Mouse (Mus musculus) embryonic facial prominence, embryonic 10.5 days (tissue): ENCODE data around the gene Tmem104. TPM values are rescaled to one million over a fixed set of nuclear protein-coding genes. Genes with fewer than 3 reads are reported as not detected.

Source experiments
- DNase-seq: peaks from one replicate; pipeline ENCODE4 v3.0.0-alpha.2; 2017; ENCODE audit warnings: low spot score
- H3K27ac ChIP-seq: fragments of 300-500 bp; sonication (generic); replicated peaks from 2 replicates; pipeline ENCODE4 v1.5.1; 2016; ENCODE audit warnings: mild to moderate bottlenecking
- H3K27me3 ChIP-seq: fragments of 300-500 bp; sonication (generic); replicated peaks from 2 replicates; pipeline ENCODE4 v1.6.1; 2016; ENCODE audit warnings: low read depth, mild to moderate bottlenecking; ENCODE audit not compliant: poor library complexity, severe bottlenecking
- H3K36me3 ChIP-seq: fragments of 300-500 bp; sonication (generic); replicated peaks from 2 replicates; pipeline ENCODE4 v1.6.1; 2016; ENCODE audit warnings: mild to moderate bottlenecking, moderate library complexity
- H3K4me1 ChIP-seq: fragments of 300-500 bp; sonication (generic); 2 replicates; pipeline ENCODE4 v1.6.1; 2016
- H3K4me3 ChIP-seq: fragments of 300-500 bp; sonication (generic); 2 replicates; pipeline ENCODE4 v1.5.1; 2016; ENCODE audit warnings: mild to moderate bottlenecking, moderate library complexity
- H3K9me3 ChIP-seq: fragments of 300-500 bp; sonication (generic); 2 replicates; pipeline ENCODE4 v1.6.1; 2016; ENCODE audit warnings: mild to moderate bottlenecking
- WGBS: fragments of 180-500 bp; shearing (Covaris S2); methylation state at CpG from one replicate; pipeline ENCODE4 v1.1.7; 2016; 5-methylcytosine and 5-hydroxymethylcytosine counted together
- polyA plus RNA-seq: library from polyadenylated mRNA; unstranded; fragments of >200 nt; fragmentation: Nextera tagmentation; extraction: Ambion mirVana; gene quantifications from 2 replicates; pipeline ENCODE4 v1.2.1, GENCODE M21; 2016

The Tmem104 gene
- polyA plus RNA-seq, 1 experiment from 2014 or later, result 10.1 TPM

DNA sequence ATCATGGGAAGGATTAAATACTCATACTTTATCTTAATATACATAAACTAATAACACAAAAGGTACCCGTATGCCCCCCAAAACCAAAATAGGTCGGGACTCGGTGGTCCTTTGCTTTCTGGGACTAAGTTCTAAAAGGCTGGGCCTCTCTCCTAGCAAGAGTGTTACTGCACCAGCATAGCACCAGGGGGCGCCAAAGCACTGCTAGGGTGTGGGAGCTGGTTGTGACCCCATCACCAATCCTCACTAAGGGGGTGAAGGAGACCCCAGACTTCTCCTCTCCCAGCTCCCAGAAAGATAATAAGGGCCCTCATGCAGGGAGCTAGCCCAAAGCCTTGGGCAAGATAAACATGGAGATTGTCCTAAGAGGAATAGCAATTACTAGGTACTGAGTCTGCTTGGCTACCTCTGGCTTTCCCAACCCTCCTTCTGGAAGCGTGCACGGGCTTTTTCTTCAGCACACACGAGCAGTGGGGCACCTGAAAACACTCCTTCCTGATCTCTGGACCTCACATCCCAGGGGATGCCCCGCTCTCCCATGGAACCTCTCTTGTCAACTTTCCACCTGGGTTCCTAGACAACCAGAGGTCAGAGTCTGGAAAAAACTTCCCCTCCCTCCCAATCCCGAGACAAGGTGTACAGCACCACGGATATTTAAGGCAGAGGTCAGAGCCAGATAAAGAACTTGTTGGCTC, 26.3 kb upstream of the Tmem104 start:
- Histone ChIP-seq H3K27me3 (peaks cover 88% of the 10 kb centered on the region), H3K4me1 (peaks cover 62% of the 10 kb centered on the region), H3K4me3 (no peak overlapping the region), H3K27ac (no peak overlapping the region), H3K36me3 (no peaks in the 10 kb centered on the region), H3K9me3 (0 out of 2 replicates have a peak, but pooled peaks cover 4% of the 10 kb centered on the region)
- peak; percentile 81 for DNase-seq
- 30% methylated on average over 10 of the region's 10 CpGs for WGBS

- H3K4me1 ChIP-seq, result peaks cover 62% of the 10 kb centered on the region
- WGBS, result 64% methylated on average over 9 of the region's 9 CpGs
- no peak overlapping the region for H3K27ac ChIP-seq
- no peaks in the 10 kb centered on the region for H3K36me3 ChIP-seq
- peaks cover 87% of the 10 kb centered on the region for H3K27me3 ChIP-seq
- 0 out of 2 replicates have a peak, but pooled peaks cover 4% of the 10 kb centered on the region for H3K9me3 ChIP-seq
- DNase-seq, result no peak
- no peak overlapping the region for H3K4me3 ChIP-seq
Measured at GRCm38 (mm10) chr11:115161578-115162204, 25.6 kb upstream of the Tmem104 start.

DNA sequence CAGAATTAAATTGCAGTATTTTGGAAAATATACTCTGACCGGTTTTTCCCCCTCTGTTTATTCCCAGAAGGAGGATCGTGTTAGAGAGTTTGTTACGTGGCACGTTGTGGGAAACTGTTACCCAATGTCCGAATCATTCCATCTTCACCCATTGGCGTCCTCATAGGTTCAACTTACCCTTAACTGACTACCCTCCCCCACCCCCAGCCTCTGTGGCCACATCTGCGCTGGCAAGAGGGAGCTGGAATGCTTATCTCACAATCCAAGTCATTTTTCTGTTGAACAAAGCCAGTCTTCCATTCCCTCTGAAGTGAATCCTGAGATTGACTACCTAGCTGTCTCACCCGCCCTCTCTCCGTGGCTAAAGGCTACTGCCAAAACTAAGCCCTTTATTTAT, 25.1 kb upstream of the Tmem104 start:
- H3K27me3 ChIP-seq, result peaks cover 87% of the 10 kb centered on the region
- H3K9me3 ChIP-seq, result 0 out of 2 replicates have a peak, but pooled peaks cover 4% of the 10 kb centered on the region
- peaks cover 63% of the 10 kb centered on the region for H3K4me1 ChIP-seq
- DNase-seq, result no peak
- H3K36me3 ChIP-seq, result no peaks in the 10 kb centered on the region
- 20% methylated on average over 9 of the region's 9 CpGs for WGBS
- peak overlapping the region; percentile 75 for H3K27ac ChIP-seq
- peak overlapping the region; percentile 72 for H3K4me3 ChIP-seq

DNA sequence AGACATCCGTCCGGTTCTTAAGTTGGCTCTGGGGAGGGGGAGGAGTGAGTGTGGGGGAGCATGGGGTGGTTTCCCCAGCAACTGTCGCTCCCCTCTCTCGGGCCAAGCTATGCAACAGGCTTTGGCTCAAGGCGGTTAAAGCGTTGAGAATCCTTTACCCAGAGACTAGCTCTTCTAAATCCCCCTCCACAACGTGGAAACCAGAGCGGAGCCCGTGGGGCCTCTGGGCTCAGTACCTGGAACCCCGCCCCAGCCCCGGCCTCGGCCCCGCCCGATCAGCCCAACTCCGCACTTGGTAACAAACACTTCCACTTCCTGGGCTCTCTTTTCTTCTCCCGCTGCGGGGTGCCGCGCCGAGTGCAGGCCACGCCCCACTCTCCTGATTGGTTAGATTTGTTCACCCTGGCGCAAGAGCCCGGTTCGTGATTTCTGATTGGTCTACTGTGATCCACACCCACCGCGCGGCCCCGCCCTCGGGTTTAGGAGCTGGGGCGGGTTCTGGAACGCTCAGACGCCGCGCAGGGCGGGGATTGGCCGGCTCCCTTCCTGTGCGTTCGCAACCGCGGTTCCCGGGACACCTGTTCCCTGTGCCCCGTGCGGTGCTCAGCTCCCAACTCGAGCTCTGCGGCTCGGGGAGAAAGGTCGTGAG, 24.3 kb upstream of the Tmem104 start, which contains the start of gene Slc9a3r1:
Gene Slc9a3r1 (plus strand): TSS at position 510 of the 649 bp plus-strand sequence.
- 0 out of 2 replicates have a peak, but pooled peaks cover 4% of the 10 kb centered on the region for H3K9me3 ChIP-seq
- peak within 1 kb of the TSS; percentile 75 for H3K27ac ChIP-seq
- H3K27me3 ChIP-seq, result peaks cover 87% of the 10 kb centered on the region
- H3K4me3 ChIP-seq, result peak within 1 kb of the TSS; percentile 72
- H3K4me1 ChIP-seq, result peaks cover 64% of the 10 kb centered on the region
- WGBS, result under 1% methylated on average over 47 of the region's 47 CpGs
- no peaks in the 10 kb centered on the region for H3K36me3 ChIP-seq
- DNase-seq, result peak; percentile 98

GRCm38 (mm10) chr11:115163568-115164150, 23.6 kb upstream of the Tmem104 start:
- 0 out of 2 replicates have a peak, but pooled peaks cover 4% of the 10 kb centered on the region for H3K9me3 ChIP-seq
- peak overlapping the region; percentile 75 for H3K27ac ChIP-seq
- WGBS, result under 1% methylated on average over 47 of the region's 47 CpGs
- peak overlapping the region; percentile 72 for H3K4me3 ChIP-seq
- H3K4me1 ChIP-seq, result peaks cover 57% of the 10 kb centered on the region
- peak; percentile 73 for DNase-seq
- H3K36me3 ChIP-seq, result no peaks in the 10 kb centered on the region
- peaks cover 90% of the 10 kb centered on the region for H3K27me3 ChIP-seq

GRCm38 (mm10) chr11:115164341-115164975, 22.8 kb upstream of the Tmem104 start:
- no peak for DNase-seq
- peak overlapping the region; percentile 72 for H3K4me3 ChIP-seq
- no peaks in the 10 kb centered on the region for H3K36me3 ChIP-seq
- H3K27ac ChIP-seq, result peak overlapping the region; percentile 12
- peaks cover 56% of the 10 kb centered on the region for H3K4me1 ChIP-seq
- WGBS, result under 1% methylated on average over 14 of the region's 14 CpGs
- H3K27me3 ChIP-seq, result peaks cover 95% of the 10 kb centered on the region
- no peaks in the 10 kb centered on the region for H3K9me3 ChIP-seq

DNA sequence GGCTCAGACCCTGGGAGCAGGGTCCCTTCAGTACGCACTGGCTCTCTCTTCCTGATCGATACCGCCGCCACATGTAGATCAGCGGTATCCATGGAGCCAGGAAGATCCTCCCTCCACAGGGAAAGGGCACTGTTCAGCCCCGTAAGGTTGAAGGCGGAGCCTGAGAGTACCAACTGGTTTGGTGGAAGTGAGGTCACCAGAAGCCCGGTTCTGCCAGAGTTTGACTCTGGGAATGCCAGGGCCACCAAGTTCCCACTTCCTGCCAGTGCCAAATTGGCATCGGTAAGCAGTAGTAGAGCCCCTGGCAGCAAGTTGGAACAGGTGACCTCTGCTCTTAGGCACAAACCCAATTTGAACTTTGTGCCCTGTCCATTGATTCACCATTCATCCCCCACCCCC, 22.3 kb upstream of the Tmem104 start:
- under 1% methylated on average over 9 of the region's 9 CpGs for WGBS
- Histone ChIP-seq H3K27me3 (peaks cover 90% of the 10 kb centered on the region), H3K36me3 (no peaks in the 10 kb centered on the region), H3K4me3 (peak overlapping the region; percentile 72), H3K27ac (peak overlapping the region; percentile 12; the same call in 1 of the 2 replicates), H3K9me3 (no peaks in the 10 kb centered on the region), H3K4me1 (peaks cover 55% of the 10 kb centered on the region)
- DNase-seq, result no peak

- Histone ChIP-seq H3K4me3 (no peak overlapping the region), H3K27me3 (peaks cover 79% of the 10 kb centered on the region), H3K4me1 (peaks cover 55% of the 10 kb centered on the region), H3K27ac (no peak overlapping the region), H3K9me3 (no peaks in the 10 kb centered on the region), H3K36me3 (no peaks in the 10 kb centered on the region)
- DNase-seq, result no peak
- WGBS, result 87% methylated on average over 3 of the region's 3 CpGs
Measured at GRCm38 (mm10) chr11:115166776-115167175, 20.5 kb upstream of the Tmem104 start.

GRCm38 (mm10) chr11:115167631-115168249, 19.5 kb upstream of the Tmem104 start:
- Histone ChIP-seq H3K4me3 (no peak overlapping the region), H3K36me3 (no peaks in the 10 kb centered on the region), H3K27me3 (peaks cover 79% of the 10 kb centered on the region), H3K27ac (no peak overlapping the region), H3K4me1 (peaks cover 55% of the 10 kb centered on the region), H3K9me3 (no peaks in the 10 kb centered on the region)
- WGBS, result 76% methylated on average over 8 of the region's 8 CpGs
- no peak for DNase-seq

DNA sequence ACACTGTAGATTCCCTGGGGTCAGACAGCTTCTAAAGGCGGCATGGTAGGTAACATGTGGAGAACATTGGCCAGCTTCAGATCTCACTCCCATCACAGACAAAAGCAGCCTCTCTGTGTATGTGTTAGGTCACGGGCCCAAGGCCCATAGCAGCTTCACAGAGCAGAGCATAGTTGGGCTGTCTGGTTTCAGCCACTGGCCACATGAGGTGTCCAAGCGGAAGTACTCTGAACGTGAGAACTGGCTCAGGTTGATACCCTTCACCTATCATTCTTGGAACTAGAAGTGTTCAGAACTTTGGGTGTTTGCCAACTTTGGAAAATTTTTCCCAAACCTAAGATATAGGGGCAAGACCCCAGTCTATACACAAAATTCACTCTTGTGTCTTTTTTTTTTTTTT, 17.9 kb upstream of the Tmem104 start:
- no peak for DNase-seq
- H3K36me3 ChIP-seq, result no peaks in the 10 kb centered on the region
- no peaks in the 10 kb centered on the region for H3K9me3 ChIP-seq
- H3K27me3 ChIP-seq, result peaks cover 81% of the 10 kb centered on the region
- no peak overlapping the region for H3K4me3 ChIP-seq
- H3K27ac ChIP-seq, result no peak overlapping the region
- H3K4me1 ChIP-seq, result peaks cover 56% of the 10 kb centered on the region
- WGBS, result 91% methylated on average over 4 of the region's 4 CpGs

DNA sequence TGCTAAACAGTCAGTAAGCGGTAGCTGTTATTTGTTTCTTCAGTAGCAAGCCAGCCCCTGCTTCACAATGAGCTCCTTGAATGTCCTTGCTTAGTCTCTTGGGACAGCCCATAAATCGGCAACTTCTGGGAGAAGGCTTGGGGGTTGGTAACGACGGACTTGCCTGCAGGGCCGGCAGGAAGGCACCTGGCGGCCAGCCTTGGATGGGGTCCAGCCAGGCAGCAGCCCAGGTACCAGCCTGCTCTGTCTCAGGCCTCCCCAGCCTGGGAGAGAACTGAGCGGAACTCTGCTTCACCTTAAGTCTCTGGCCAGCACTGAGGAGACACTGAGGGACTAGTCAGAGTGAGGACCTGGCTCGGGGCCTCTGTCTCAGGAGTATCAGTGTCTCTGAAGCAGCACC, 16.2 kb upstream of the Tmem104 start:
- H3K4me1 ChIP-seq, result peaks cover 61% of the 10 kb centered on the region
- H3K36me3 ChIP-seq, result no peaks in the 10 kb centered on the region
- no peaks in the 10 kb centered on the region for H3K9me3 ChIP-seq
- no peak overlapping the region; the same call in 1 of the 2 replicates for H3K27ac ChIP-seq
- no peak overlapping the region for H3K4me3 ChIP-seq
- DNase-seq, result no peak
- 39% methylated on average over 8 of the region's 8 CpGs for WGBS
- peaks cover 80% of the 10 kb centered on the region for H3K27me3 ChIP-seq
